Mouse (Mus musculus): Measurements from ENCODE around the gene Mylip.

GRCm38 (mm10) chr13:45438853-45439252, 49.3 kb downstream of the Mylip start:
- TF ChIP-seq CTCF (IDR thresholded peaks at IDR 0.05; ENCODE audit: borderline replicate concordance, insufficient read depth, low read depth, low read length) (no peak), POLR2A (IDR thresholded peaks at IDR 0.05; ENCODE audit: borderline replicate concordance, insufficient read depth, low read length) (no peak)
